Mouse (Mus musculus): ENCODE results near the gene Gm9936.
"Not testable (repeated sequence)": the region's sequence is repeated elsewhere in the genome, so short reads cannot be mapped to it uniquely, and the experiment has no call there.

Gm9936 gene

DNA sequence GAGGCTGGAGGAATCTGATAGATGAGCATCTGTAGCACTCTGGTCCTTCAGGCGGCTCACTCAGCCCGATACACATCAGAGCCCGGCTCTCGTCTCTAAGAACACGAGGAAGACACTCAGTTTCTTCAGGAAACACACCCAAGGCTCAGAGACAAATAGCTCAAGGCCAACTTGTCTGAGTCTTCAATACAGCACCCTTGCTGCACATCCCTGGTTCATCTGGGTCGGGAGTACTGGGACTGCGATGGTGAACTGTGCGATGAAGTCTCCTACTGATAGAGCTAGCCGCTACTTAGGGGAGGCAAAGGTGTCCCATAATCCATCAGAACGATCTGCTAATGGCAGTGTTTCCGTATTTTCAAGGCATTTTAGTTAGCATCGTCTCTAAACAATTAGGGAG, at the start of gene Gm9936:
Gene Gm9936, minus strand, starts transcription at position 101 of the 400 bp plus-strand sequence.
- DNase-seq, result no peak

DNA sequence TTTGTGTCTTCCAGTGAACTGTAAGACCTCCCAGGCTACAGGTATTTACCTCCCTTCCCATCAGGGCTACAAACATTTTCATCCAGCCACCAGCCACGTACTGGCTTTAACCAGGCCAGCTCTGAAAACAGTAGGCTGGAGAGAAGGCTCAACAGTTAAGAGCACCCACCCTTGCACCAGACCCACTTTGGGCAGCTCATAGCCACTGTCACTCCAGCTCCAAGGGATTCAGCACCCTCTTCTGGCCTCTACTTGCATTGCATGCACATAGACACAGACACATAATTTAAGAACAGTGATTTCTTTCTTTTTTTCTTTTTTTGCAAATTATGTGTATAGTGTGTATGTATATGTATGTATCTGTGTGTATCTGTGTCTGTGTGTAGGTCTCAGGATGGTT, 43.9 kb upstream of the Gm9936 start:
- DNase-seq, result no peak

DNA sequence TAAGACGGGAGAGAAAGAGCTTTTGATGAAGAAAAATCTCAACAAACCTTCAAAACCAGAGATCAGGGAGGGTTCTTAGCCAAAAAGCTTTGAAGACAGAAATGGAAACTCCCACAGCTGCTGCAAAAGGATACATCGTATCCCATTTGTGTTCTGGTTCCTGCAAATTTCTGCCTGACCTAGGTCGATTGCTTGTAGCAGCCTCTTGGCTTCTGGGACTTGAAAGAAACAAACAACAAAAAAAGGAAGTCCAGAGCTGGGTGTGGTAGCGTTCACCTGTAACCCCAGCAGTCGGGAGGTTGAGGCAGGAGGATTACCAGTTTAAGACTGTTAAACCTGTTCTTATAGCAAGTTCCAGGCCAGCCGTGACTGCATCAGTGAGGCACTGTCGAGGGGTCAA, 40.4 kb upstream of the Gm9936 start:
- DNase-seq, result no peak

DNA sequence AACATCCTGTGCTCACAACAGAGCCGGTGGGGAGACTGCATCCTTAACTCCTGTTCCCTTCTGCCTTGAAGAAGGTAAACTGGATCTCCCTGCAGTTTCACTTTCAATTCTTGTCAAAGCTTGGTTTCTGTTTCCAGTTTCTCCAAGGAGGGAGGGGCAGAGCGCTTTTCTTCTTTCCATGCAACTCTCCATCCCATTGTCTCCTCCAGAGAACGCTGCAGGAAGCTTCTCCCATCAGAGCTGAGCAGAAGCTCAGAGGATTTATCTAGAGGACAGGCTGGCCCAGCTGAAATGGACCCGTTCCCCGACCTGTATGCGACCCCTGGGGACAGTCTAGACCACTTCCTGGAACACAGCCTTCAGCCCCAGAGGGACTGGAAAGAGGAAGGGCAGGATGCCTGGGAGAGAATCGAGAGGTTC, 38.9 kb upstream of the Gm9936 start:
- no peak for DNase-seq

DNA sequence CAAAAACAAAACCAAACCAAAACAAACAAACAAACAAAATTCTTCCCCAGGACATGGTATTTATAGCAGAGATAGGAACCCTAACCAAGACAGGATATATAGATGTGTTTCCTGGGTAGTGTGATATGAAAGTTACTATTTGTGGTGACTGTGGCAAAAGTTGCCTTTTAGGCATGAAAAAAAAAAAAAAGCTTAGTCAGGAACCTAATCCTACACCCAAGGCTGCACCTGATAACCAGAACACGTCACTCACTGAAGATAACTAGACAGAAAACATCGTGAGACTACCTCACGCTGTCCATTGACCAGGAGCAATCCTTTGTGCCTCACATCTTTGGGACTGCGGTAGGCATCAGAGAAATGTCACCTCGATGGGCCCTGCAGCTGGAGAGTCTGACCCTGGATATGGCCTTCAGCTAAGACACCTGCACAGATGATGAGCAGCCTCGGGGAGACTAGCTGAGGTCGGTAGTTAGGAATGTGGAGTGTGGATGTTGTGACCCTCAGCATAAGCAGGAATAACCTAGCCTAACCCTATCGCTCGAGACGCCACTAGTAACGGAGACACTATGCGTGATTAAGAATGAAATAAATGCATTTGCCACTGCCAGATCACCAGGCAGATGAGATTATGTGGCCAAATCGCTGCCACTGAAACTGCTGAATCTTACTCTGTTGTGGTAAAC, 38.3 kb upstream of the Gm9936 start, which contains the start of gene Oasl2:
Gene Oasl2, plus strand, starts transcription at position 249 of the 686 bp plus-strand sequence.
- DNase-seq, result no peak

DNA sequence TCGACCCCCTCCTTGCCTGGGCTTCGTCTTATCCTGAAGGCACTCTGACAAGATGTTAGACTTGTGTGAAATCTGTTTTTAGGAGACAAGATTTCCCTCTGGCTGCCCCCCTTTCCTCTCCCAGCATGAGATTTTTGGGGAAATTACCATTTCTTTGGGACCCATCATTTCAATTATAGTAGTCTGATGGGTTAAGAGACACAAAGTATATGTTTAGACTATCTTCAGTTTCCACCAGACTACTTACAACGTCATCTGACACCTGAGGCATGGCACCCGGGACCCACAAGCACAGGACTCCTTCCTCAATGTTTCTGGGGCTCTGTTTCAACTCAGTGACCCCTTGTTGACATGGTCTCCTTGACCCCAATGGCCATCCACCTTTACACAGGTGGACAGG, 37.1 kb upstream of the Gm9936 start:
- DNase-seq, result no peak

DNA sequence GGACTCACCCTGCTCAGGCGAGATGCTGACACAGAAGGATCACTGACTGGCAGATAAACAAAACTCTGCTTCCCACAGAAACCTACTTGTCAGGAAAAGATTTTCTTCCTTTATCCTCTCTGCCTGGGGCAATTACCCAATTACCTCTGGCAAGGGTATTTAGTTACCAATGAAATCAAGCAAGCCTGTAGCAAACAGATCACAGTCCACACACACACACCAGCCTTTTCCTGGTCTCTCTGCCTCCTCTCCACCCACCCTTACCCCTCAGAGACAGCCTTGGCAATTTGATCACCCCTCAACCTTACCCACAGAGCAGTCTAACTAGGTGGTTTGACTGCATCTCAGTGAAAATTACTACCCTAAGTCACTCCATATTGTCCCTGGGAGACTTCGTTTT, 30.5 kb upstream of the Gm9936 start:
- DNase-seq, result no peak

DNA sequence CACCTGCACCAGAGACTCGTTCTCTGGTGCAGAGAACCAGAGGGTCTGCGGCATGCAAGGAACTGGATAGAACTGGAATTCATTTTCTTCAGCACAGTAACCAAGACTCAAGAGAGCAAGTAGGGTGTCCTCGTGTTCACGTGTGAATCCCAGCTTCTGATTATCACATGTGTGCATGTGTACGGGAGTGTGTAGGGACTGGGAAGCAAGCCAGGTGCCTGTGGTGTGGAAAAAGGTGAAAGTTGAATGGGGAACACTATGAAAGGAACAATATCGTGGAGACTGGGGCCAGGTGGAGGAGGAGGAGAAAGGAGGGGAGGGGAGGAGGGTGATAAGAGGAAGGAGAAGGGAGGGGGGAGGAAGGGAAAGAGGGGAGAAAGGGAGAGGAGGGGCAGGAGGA, 28.3 kb upstream of the Gm9936 start:
- DNase-seq, result no peak

DNA sequence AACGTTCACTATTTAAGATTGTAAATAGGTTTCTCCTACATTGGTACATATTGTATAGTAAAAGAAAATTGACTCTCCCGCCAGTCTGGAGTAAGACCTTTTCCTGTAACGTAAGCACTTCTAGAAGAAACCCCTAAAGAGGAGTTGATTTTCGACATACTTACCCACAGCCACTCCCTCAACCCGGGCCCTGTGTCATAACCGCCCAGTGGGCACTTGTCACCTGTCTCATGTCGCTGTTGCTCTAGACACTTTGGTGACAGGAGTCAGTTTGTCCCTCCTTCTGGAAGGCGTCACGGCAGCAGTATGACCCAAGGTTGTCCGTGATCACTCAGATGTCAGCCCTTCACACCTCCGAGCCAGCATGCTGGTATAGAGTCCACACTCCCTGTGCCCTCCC, 24.5 kb upstream of the Gm9936 start:
- no peak for DNase-seq

- DNase-seq, result not testable (repeated sequence)
Measured at GRCm38 (mm10) chr5:114882319-114882718, 23.8 kb upstream of the Gm9936 start.

DNA sequence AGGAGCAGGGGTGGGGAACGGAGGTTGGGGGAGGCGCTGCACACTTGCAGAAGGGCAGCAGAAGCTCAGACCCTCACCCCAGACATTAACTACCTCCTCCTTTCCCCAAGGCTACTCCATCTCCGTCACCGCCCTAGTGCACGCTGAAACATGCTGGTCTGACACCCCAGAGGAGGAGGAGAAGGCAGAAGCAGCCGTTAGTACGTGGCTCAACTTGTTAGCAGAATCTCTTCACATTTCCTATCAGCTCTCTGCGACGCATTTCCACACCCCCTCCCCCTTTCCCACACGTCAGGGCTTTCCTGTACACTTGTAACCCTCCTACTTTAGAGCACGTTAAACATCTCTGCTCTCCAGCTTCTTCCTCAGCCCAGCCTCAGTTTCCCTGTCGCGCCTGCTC, 20.9 kb upstream of the Gm9936 start:
- no peak for DNase-seq

DNA sequence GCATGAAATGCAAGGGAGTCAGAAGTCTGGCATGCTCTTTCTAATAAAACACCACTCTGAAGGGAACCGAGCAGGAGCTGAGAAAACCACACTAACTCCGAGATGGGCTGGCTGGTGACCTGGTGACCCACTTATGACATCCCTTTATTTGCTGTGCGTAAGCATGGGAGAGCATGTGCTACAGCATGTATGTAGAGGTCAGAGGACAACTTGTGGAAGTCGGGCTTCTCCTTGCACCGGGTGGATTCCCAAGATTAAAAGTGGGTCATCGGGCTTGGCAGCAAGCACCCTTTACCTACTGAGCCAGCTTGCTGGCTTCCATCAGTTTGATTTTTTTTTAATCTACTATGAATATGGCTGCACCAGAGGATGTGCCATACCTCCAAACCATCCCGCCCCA, 19.0 kb upstream of the Gm9936 start:
- no peak for DNase-seq

DNA sequence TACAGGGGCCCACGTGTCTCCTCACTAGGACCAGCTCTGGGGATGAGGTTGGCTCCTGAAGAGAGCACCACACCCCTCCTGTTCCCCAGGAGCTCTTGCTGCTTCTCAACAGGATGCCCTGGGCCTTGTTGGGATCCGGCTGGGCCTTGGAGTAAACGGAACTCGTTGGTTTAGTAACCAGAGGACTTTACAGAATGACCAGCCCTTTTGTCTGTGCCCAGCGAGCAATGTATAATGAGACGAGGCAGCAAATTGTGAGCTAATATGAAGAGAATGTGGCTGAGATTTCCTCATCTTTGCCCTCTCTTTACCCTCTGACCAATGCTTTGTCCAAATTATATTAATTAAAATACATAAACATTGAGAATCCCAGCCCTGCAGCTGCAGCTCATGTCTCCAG, 17.8 kb upstream of the Gm9936 start:
- DNase-seq, result no peak

DNA sequence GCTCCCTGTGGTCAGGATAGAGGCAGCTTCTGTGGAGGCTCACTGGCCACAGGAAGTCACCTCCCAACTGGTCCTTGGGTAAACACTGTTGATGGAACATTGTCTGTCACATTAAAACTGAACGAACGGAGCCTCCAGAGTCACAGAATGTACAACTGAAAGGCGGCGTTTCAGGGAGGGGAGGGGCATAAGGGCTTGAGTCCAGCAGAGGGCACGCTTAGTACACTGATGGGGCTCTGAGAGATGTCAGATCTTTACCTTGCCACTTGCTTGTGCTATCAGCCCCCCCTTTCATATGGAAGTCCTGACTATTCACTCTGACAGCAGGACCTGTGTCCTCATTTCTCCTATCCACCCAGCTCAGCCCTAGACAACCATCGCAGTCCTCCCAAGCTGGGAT, 17.4 kb upstream of the Gm9936 start:
- DNase-seq, result no peak

DNA sequence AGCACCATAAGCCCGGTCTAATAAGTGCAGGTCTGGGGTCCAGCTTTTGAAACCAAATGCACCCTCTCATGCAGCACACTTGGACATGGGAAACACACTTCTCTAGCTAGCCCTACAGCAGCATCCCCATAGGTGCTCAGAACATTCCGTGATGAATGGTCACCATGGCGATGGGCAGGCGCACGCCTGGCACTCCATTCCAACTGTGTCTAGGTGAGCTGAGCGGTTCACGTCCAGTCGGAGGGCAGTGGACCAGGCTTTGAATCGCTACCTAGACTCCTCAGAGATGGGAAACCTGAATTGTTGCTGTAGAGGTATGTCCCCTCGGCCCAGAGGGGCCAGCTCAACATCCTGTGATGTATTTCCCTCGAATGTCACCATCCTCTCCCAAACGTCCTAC, 6.8 kb upstream of the Gm9936 start:
- DNase-seq, result no peak

- no peak for DNase-seq
Measured at GRCm38 (mm10) chr5:114864813-114865212, 6.3 kb upstream of the Gm9936 start.

DNA sequence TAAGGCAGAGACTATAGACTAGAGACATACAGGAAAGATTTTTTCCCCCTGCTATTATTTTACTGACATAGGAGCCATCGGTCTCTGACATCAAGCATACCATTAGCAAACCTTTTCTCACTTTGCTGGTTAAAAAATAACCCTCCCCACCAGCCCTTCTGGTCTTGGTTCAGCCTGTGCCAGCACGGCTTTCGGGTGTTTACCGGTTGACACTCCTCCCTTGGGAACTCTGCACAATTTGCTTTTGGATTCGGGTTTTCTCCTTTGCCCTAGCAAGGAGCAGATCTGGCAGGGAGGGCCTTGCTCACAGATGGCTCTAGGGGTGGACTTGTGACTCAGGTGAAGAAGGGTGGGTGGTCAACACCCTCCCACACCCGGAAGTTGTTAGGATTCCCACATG, 3.2 kb upstream of the Gm9936 start:
- DNase-seq, result no peak

DNA sequence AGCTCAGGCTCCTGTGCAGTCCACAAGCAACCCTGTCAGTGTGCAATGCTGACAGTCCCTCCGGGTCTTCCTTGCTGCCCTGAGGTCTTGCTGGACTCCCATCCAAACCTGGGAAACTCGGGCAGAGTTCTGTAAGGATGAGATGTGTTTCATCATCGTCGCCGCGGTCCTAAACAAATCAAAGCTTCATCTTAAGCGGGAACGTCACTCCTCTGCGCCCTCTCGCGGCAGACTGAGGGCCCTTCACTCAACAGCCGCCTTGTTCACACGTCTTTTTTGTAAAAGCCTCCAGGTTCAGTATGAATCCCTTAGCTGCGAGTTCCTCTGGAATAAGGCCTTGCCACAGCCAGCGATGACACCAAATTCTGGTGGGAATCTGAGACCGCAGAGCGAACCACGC, 771 bp upstream of the Gm9936 start:
- DNase-seq, result peak; percentile 82

DNA sequence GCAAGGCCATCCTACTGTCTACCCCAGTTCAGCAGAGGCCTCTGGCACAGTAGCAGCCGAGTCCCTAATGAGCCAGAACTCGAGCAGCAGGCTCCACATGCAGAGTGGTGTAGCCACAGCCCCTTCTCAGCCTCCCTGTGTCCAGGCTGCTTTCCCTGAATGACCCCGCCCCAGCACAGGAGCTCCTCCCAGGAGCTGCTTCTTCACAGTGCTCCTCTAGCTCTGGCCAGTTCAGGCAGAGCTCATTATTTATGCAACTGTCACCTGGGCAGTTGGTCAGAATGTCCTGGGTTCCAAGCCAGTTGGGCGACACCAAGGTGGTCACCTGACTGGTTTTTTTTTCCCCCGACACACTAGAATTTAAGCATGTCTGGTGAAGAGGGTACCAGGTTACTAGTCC, 5.1 kb downstream of the Gm9936 start, which contains the start of gene 4930519G04Rik:
Gene 4930519G04Rik, plus strand, starts transcription at position 301 of the 400 bp plus-strand sequence.
- not testable (repeated sequence) for DNase-seq

DNA sequence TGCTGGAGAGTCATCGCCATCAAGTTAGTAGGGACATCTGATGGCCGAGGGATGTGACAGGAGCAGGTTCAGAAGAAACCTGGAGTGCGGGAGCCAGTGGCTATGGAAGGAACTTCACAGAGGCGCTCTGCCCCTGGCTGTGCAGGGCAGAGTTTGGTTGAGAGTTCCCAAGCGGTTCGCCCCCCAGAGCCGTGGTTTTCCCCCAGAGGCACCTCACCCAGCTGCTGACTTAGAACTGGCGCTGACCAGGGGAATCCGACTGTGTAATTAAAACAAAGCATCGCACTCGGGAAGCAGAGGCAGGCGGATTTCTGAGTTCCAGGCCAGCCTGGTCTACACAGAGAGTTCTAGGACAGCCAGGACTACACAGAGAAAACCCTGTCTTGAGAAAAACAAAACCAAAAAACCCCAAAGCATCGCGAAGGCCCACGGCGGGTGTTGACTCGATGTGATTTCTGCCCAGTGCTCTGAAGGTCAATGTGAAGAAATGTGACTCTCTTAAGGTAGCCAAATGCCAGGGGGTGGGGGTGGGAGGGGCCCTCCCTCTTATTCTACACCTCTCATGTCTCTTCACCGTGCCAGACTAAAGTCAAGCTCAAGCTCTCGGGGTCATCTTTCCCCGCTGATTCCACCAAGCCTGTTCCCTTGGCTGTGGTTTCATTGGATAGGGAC, 6.8 kb downstream of the Gm9936 start:
- DNase-seq, result no peak

DNA sequence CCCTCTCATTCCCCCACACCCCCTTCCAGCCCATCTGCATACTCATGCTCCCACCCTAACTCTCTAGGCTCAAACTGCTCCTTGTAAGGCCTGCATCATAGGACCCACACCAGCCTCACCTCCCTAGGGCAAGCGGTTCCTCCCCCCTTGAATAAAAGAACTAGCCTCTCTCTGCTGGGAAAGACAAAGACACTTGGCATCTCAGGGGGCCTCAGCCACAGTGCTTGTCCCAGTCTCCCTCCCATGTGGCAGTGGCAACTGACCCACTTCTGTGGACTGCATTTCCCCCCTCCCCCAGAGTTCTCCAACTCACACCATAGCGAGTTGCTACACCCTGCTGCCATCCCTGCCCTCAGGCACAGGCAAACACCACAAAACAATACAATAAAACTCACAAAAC, 14.1 kb downstream of the Gm9936 start:
- DNase-seq, result not testable (repeated sequence)

GRCm38 (mm10) chr5:114842674-114843073, 15.8 kb downstream of the Gm9936 start:
- no peak for DNase-seq

- not testable (repeated sequence) for DNase-seq
Measured at GRCm38 (mm10) chr5:114842155-114842554, 16.3 kb downstream of the Gm9936 start.

DNA sequence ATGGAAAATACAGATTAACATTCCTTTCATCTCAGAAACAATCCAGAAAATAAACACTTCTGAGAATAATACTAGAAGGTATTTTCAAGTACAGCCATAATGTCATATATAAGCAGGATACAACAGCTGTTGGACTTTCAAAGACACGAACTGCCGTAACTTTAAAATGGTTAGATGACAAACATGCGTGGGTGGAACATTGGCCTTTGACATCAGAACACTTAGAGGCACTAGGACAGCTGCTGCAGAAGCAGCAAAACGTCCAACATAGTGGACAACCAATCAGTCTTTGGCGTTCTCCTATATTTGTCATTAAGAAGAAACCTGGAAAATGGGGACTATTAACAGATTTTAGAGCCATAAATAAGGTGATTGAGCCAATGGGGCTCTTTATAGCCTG, 18.0 kb downstream of the Gm9936 start:
- not testable (repeated sequence) for DNase-seq

DNA sequence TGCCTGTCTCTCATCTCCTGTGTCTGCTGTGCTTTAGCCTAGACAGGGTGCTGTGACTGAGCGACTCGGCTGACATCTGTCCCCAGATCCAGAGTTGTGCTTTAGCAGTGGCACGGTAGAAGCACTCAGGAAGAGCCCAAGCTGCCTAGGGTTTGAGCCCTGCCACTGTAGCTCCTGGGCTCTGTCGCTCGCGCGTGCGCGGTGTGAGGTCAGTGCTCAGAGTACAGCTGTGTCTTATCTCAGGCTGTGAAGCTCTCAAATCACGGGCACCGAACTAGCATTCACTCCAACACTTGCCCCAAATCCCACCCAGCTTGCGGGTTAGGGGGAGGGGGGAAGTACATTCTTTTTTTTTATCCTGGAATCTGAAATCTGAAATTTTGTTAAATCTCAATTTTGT, 21.6 kb downstream of the Gm9936 start:
- DNase-seq, result no peak
